Mouse (Mus musculus): ENCODE data around the gene Tagln3. TPM values are rescaled to one million over a fixed set of nuclear protein-coding genes. Genes with fewer than 3 reads are reported as not detected.

Gene Tagln3
- polyA plus RNA-seq, 1 experiment = 808 TPM

DNA sequence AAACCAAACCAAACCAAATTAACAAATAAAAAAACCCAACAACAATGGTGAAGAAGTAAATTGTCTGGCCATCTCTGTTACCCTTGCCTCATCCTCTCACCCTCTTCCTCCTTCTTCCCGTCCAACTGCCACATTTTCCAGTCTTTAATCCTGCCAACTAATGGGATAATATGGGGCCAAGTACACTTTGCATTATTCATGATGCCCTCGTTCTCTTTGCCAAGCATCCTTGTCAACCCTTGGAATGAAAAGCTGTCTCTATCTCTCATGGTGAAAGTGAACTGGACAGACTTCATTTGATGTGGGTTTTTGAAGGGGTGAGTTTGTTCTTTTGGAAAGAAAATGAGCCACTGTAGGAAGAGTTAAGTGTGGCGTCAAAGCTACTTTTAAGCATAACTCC is 31.6 kb downstream of the Tagln3 start:
- H3K27ac ChIP-seq (ENCODE audit: insufficient read depth, low read length) = no peak overlapping the region
- 56% methylated on average over 3 of the region's 3 CpGs for WGBS
- H3K27me3 ChIP-seq (ENCODE audit: control insufficient read depth, insufficient read depth, low read length) = no peaks in the 10 kb centered on the region
- no peak for DNase-seq
- H3K4me3 ChIP-seq (replicated peaks; ENCODE audit: insufficient read depth, low read depth, low read length) = no peak overlapping the region
- H3K4me1 ChIP-seq (ENCODE audit: control insufficient read depth, insufficient read depth, low read length) = peaks cover 13% of the 10 kb centered on the region
- TF ChIP-seq POLR2A (IDR thresholded peaks at IDR 0.05; ENCODE audit: borderline replicate concordance, insufficient read depth, low read length) = no peak

DNA sequence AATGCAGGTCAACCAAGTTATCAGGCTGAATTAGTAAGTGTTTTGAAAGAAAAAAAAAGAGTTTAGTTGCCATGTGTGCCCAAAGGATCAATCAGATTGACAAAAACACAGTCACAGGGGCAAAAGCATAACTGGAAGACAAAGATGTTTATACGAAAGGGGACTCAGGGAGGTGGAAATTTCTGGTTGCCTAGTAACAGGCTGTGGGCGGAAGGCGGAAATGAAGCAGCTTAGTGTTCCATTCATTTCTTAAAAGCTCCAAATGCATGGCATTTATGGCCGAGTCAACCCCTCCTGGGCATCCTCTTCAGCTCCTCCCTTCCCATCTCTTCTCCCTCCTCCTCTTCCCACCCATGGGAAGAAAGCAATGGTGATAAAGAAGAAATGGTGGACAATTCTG is 34.2 kb downstream of the Tagln3 start:
- no peak for DNase-seq
- Histone ChIP-seq H3K27me3 (ENCODE audit: control insufficient read depth, insufficient read depth, low read length) (no peaks in the 10 kb centered on the region), H3K4me3 (replicated peaks; ENCODE audit: insufficient read depth, low read depth, low read length) (no peak overlapping the region), H3K4me1 (ENCODE audit: control insufficient read depth, insufficient read depth, low read length) (peaks cover 20% of the 10 kb centered on the region), H3K27ac (ENCODE audit: insufficient read depth, low read length) (no peak overlapping the region)
- TF ChIP-seq CTCF (IDR thresholded peaks at IDR 0.05; ENCODE audit: borderline replicate concordance, insufficient read depth, low read depth, low read length) = no peak
- TF ChIP-seq POLR2A (IDR thresholded peaks at IDR 0.05; ENCODE audit: borderline replicate concordance, insufficient read depth, low read length) = no peak
- WGBS = 61% methylated on average over 4 of the region's 4 CpGs

DNA sequence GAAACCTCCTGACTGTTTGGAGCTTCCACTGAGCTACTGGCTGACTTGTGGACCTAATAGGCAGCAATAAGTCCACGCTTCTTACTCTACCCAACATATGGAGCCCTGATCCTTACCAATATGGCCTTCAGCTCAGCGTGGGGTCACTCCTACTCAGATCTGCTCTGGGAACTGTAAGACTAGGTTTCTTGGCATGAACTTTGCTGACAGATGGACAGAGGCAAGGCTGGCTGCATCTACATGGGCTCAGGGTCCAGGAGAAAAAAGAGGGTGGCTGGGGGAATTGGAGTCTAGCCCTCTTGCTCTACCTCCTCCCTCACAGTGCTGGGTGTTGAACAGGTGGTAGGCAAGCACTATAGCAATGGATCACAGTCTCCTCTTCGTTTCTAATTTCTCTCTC is 37.6 kb downstream of the Tagln3 start:
- peak; percentile 70 to 90 for DNase-seq
- Histone ChIP-seq H3K27me3 (ENCODE audit: control insufficient read depth, insufficient read depth, low read length) (no peaks in the 10 kb centered on the region), H3K4me3 (replicated peaks; ENCODE audit: insufficient read depth, low read depth, low read length) (no peak overlapping the region), H3K4me1 (ENCODE audit: control insufficient read depth, insufficient read depth, low read length) (peaks cover 14% of the 10 kb centered on the region), H3K27ac (ENCODE audit: insufficient read depth, low read length) (peak overlapping the region; percentile 18; the same call in 1 of the 2 replicates)
- 18% methylated on average over 3 of the region's 3 CpGs for WGBS
- no peak for TF ChIP-seq CTCF (IDR thresholded peaks at IDR 0.05; ENCODE audit: borderline replicate concordance, insufficient read depth, low read depth, low read length)
- no peak for TF ChIP-seq POLR2A (IDR thresholded peaks at IDR 0.05; ENCODE audit: borderline replicate concordance, insufficient read depth, low read length)

DNA sequence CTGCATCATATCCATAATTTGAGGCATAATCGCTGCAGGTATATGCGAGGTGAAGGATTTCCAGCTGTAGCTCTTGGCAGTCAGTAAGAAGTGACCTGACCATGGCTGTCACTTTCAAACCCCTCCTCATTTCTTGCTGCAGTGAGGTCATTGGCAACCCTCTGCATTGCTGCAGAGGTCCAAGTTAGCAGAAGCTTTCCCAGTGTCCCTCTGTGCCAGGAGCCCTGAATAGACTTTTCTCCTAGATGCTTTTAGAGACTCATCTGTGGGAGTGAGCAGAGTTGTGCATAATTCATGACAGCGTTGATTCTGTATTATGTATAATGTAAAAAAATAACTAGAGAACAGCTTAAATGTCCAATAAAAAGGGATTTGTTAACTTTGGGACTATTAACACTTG is 39.1 kb downstream of the Tagln3 start:
- Histone ChIP-seq H3K27ac (ENCODE audit: insufficient read depth, low read length) (no peak overlapping the region), H3K4me3 (replicated peaks; ENCODE audit: insufficient read depth, low read depth, low read length) (no peak overlapping the region), H3K27me3 (ENCODE audit: control insufficient read depth, insufficient read depth, low read length) (no peaks in the 10 kb centered on the region), H3K4me1 (ENCODE audit: control insufficient read depth, insufficient read depth, low read length) (peaks cover 14% of the 10 kb centered on the region)
- no peak for TF ChIP-seq CTCF (IDR thresholded peaks at IDR 0.05; ENCODE audit: borderline replicate concordance, insufficient read depth, low read depth, low read length)
- no peak for TF ChIP-seq POLR2A (IDR thresholded peaks at IDR 0.05; ENCODE audit: borderline replicate concordance, insufficient read depth, low read length)
- DNase-seq = peak in 1 of 2 experiments; percentile 12
- 45% methylated on average over 3 of the region's 3 CpGs for WGBS

- H3K4me3 ChIP-seq (replicated peaks; ENCODE audit: insufficient read depth, low read depth, low read length) = no peak overlapping the region
- H3K27me3 ChIP-seq (ENCODE audit: control insufficient read depth, insufficient read depth, low read length) = no peaks in the 10 kb centered on the region
- WGBS = 13% methylated on average over 8 of the region's 8 CpGs
- no peak for TF ChIP-seq POLR2A (IDR thresholded peaks at IDR 0.05; ENCODE audit: borderline replicate concordance, insufficient read depth, low read length)
- TF ChIP-seq CTCF (IDR thresholded peaks at IDR 0.05; ENCODE audit: borderline replicate concordance, insufficient read depth, low read depth, low read length) = peak; percentile 89
- no peak overlapping the region for H3K27ac ChIP-seq (ENCODE audit: insufficient read depth, low read length)
- H3K4me1 ChIP-seq (ENCODE audit: control insufficient read depth, insufficient read depth, low read length) = peaks cover 14% of the 10 kb centered on the region
- peak; percentile 77 to 78 for DNase-seq
Observed at GRCm38 (mm10) chr16:45684815-45685214, 39.6 kb downstream of the Tagln3 start.

- 35% methylated on average over 1 of the region's 1 CpGs for WGBS
- TF ChIP-seq POLR2A (IDR thresholded peaks at IDR 0.05; ENCODE audit: borderline replicate concordance, insufficient read depth, low read length) = no peak
- peak; percentile 29; the same call in 1 of the 2 replicates for TF ChIP-seq CTCF (IDR thresholded peaks at IDR 0.05; ENCODE audit: borderline replicate concordance, insufficient read depth, low read depth, low read length)
- Histone ChIP-seq H3K4me1 (ENCODE audit: control insufficient read depth, insufficient read depth, low read length) (no peaks in the 10 kb centered on the region), H3K27me3 (ENCODE audit: control insufficient read depth, insufficient read depth, low read length) (no peaks in the 10 kb centered on the region), H3K4me3 (replicated peaks; ENCODE audit: insufficient read depth, low read depth, low read length) (no peak overlapping the region), H3K27ac (ENCODE audit: insufficient read depth, low read length) (no peak overlapping the region)
- DNase-seq = no peak
Observed at GRCm38 (mm10) chr16:45676462-45676861, 47.9 kb downstream of the Tagln3 start.

DNA sequence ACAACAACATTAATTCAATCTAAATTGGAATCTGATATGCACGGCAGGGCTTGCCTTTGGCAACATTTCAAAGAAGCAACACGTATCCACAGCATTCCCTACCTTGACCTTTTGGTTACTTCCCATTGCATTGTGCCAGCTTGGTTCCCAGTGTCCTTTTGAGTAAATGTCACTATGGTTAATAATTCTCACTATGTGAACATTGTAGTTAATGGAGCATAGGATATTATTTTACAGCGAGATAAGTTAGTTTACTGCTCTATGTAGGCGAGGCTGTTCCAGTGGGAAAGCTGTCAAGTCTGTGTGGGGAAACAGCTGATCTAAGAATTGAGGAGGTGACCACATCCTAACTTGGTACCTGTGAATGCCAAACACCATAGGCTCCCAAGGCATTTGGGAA is 54.4 kb downstream of the Tagln3 start:
- WGBS = 33% methylated on average over 4 of the region's 4 CpGs
- Histone ChIP-seq H3K4me1 (ENCODE audit: control insufficient read depth, insufficient read depth, low read length) (no peaks in the 10 kb centered on the region), H3K27ac (ENCODE audit: insufficient read depth, low read length) (no peak overlapping the region), H3K27me3 (ENCODE audit: control insufficient read depth, insufficient read depth, low read length) (no peaks in the 10 kb centered on the region), H3K4me3 (replicated peaks; ENCODE audit: insufficient read depth, low read depth, low read length) (no peak overlapping the region)
- no peak for TF ChIP-seq POLR2A (IDR thresholded peaks at IDR 0.05; ENCODE audit: borderline replicate concordance, insufficient read depth, low read length)
- TF ChIP-seq CTCF (IDR thresholded peaks at IDR 0.05; ENCODE audit: borderline replicate concordance, insufficient read depth, low read depth, low read length) = no peak
- DNase-seq = no peak

DNA sequence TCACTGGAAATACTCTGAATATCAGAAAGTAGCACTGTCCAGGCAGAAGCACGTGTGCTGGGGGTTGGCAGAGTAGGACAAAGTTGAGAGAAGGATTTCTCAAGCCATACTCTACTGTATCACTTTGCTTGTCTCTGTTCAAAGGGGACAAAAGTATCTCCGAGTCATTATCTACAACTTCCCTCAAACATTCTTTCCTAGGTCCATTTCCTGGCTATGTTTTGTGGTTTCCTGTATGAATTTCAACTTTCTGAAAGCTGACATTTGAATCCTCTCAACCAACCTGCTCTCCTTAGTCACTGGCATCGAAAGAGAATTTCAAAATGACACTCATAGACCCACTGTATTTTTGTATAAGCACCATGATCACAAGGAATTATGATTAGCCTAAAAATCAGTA is 56.2 kb downstream of the Tagln3 start:
- 70% methylated on average over 3 of the region's 3 CpGs for WGBS
- DNase-seq = no peak
- no peak overlapping the region for H3K27ac ChIP-seq (ENCODE audit: insufficient read depth, low read length)
- no peak overlapping the region for H3K4me3 ChIP-seq (replicated peaks; ENCODE audit: insufficient read depth, low read depth, low read length)
- H3K4me1 ChIP-seq (ENCODE audit: control insufficient read depth, insufficient read depth, low read length) = no peaks in the 10 kb centered on the region; the same call in 1 of the 2 replicates
- no peak for TF ChIP-seq CTCF (IDR thresholded peaks at IDR 0.05; ENCODE audit: borderline replicate concordance, insufficient read depth, low read depth, low read length)
- no peak for TF ChIP-seq POLR2A (IDR thresholded peaks at IDR 0.05; ENCODE audit: borderline replicate concordance, insufficient read depth, low read length)
- H3K27me3 ChIP-seq (ENCODE audit: control insufficient read depth, insufficient read depth, low read length) = no peaks in the 10 kb centered on the region
